In the genomic region with DNA sequence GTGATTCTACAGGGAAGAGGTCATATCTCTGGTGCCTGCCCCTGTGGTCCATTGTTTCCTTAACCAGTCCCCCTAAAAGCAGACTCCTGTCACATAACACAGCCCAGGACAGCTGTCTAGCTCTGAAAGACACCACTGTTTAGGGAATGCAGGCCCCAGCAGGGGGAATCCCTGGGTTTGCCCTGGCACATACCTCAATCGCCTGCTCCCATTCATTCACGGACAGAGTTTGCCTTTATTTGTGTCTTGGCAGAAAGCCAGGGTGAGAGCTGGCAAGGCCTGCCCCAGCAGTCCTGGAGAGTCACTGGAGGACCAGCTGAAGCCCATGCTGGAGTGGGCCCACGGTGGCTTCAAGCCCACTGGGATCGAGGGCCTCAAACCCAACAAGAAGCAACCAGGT, we compare ENCODE assay signal across 7 mouse cellular contexts. TPM values are rescaled to one million over a fixed set of nuclear protein-coding genes. Genes with fewer than 3 reads are reported as not detected.
DNase-seq lines count a peak whose midpoint lies in the region; ATAC-seq and TF ChIP-seq lines count a peak whose summit lies in the region.

No protein-coding gene starts in this region.

- DNase-seq in adrenal gland, postnatal 10 days, result peak; percentile 66
- DNase-seq in cerebellum, postnatal 14 days, result peak; percentile 65 to 71
- DNase-seq in gastrocnemius, postnatal 25 days, result peak; percentile 18
- peak; percentile 87 for DNase-seq in midbrain, postnatal 0 days (ENCODE audit: low spot score)
- DNase-seq in urinary bladder, postnatal 14 days (ENCODE audit: low spot score), result peak; percentile 29

- H3K9ac ChIP-seq in kidney, embryonic 15.5 days, result no peak overlapping the region
- no peak overlapping the region for H3K9ac ChIP-seq in limb, embryonic 15.5 days
- no peak overlapping the region for H3K9ac ChIP-seq in midbrain, postnatal 0 days (replicated peaks; ENCODE audit: low read length, poor library complexity, severe bottlenecking)

- WGBS in kidney, embryonic 15.5 days, result 57% methylated on average over 4 of the region's 4 CpGs
- WGBS in limb, embryonic 15.5 days, result 27% methylated on average over 4 of the region's 4 CpGs
- WGBS in midbrain, postnatal 0 days, result 26% methylated on average over 4 of the region's 4 CpGs

- no peaks in the 10 kb centered on the region for H3K9me3 ChIP-seq in kidney, embryonic 15.5 days (replicated peaks)
- H3K9me3 ChIP-seq in limb, embryonic 15.5 days, result no peaks in the 10 kb centered on the region
- no peaks in the 10 kb centered on the region for H3K9me3 ChIP-seq in midbrain, postnatal 0 days (ENCODE audit: low read length)

- 0 out of 2 replicates have a peak overlapping the region, but pooled peaks have one; percentile 10 for H3K27ac ChIP-seq in kidney, embryonic 15.5 days
- peak overlapping the region; percentile 63 for H3K27ac ChIP-seq in limb, embryonic 15.5 days
- peak overlapping the region; percentile 32; the same call in 1 of the 2 replicates for H3K27ac ChIP-seq in midbrain, postnatal 0 days (ENCODE audit: low read depth, low read length)

- no peaks in the 10 kb centered on the region for H3K36me3 ChIP-seq in kidney, embryonic 15.5 days
- H3K36me3 ChIP-seq in limb, embryonic 15.5 days, result no peaks in the 10 kb centered on the region
- no peaks in the 10 kb centered on the region for H3K36me3 ChIP-seq in midbrain, postnatal 0 days (ENCODE audit: insufficient read depth, low read length)

- no peak overlapping the region for H3K4me3 ChIP-seq in kidney, embryonic 15.5 days (replicated peaks)
- H3K4me3 ChIP-seq in limb, embryonic 15.5 days, result no peak overlapping the region
- H3K4me3 ChIP-seq in midbrain, postnatal 0 days (ENCODE audit: low read depth, low read length), result no peak overlapping the region

- H3K4me2 ChIP-seq in kidney, embryonic 15.5 days, result no peak overlapping the region
- no peak overlapping the region for H3K4me2 ChIP-seq in limb, embryonic 15.5 days
- H3K4me2 ChIP-seq in midbrain, postnatal 0 days (ENCODE audit: low read depth, low read length, poor library complexity, severe bottlenecking), result no peak overlapping the region

- TF ChIP-seq CTCF in midbrain, postnatal 0 days (IDR thresholded peaks at IDR 0.05), result no peak

- no peaks in the 10 kb centered on the region for H3K27me3 ChIP-seq in kidney, embryonic 15.5 days
- H3K27me3 ChIP-seq in limb, embryonic 15.5 days, result no peaks in the 10 kb centered on the region
- H3K27me3 ChIP-seq in midbrain, postnatal 0 days (ENCODE audit: insufficient read depth, low read length), result no peaks in the 10 kb centered on the region

- no peak for ATAC-seq in kidney, embryonic 15.5 days (replicated peaks; ENCODE audit: low FRiP score)
- peak; percentile 77; the same call in 1 of the 2 replicates for ATAC-seq in limb, embryonic 15.5 days (ENCODE audit: insufficient number of reproducible peaks, low FRiP score, low TSS enrichment, low read depth)
- peak; percentile 83 for ATAC-seq in midbrain, postnatal 0 days (ENCODE audit: low FRiP score)

- H3K4me1 ChIP-seq in kidney, embryonic 15.5 days, result peaks cover 7% of the 10 kb centered on the region
- H3K4me1 ChIP-seq in limb, embryonic 15.5 days, result no peaks in the 10 kb centered on the region
- no peaks in the 10 kb centered on the region for H3K4me1 ChIP-seq in midbrain, postnatal 0 days (ENCODE audit: insufficient read depth, low read length)

RNA-seq across cellular contexts. Expression of a gene that starts 16.8 kb away (rescaled TPM):
- total RNA-seq in adrenal gland, postnatal 10 days (2021), result not detected
- not detected for total RNA-seq in gastrocnemius, postnatal 25 days (2021)
- not detected in 2 replicates for polyA plus RNA-seq in kidney, embryonic 15.5 days (2015; fragmentation: Nextera tagmentation; extraction: Ambion mirVana)
- 0.06 and 0.07 TPM in 2 replicates for polyA plus RNA-seq in limb, embryonic 15.5 days (2015; fragmentation: Nextera tagmentation; extraction: Ambion mirVana)
- total RNA-seq in midbrain, postnatal 0 days (2014; rRNA removed), result not detected in 2 replicates
- not detected in 2 replicates for polyA plus RNA-seq in midbrain, postnatal 0 days (2015; fragmentation: Nextera tagmentation; extraction: Ambion mirVana)

RNA-seq across cellular contexts. Expression of a gene that starts 27.8 kb away (rescaled TPM):
- 100 to 1,000 TPM; 107 to 115 TPM for total RNA-seq in adrenal gland, postnatal 10 days (2021)
- total RNA-seq in gastrocnemius, postnatal 25 days (2021), result 10 to 100 TPM; 36.9 to 39.6 TPM
- polyA plus RNA-seq in kidney, embryonic 15.5 days (2015; fragmentation: Nextera tagmentation; extraction: Ambion mirVana), result 234 and 269 TPM in 2 replicates
- 218 TPM in 2 replicates for polyA plus RNA-seq in limb, embryonic 15.5 days (2015; fragmentation: Nextera tagmentation; extraction: Ambion mirVana)
- 91.8 and 112 TPM in 2 replicates for total RNA-seq in midbrain, postnatal 0 days (2014; rRNA removed)
- polyA plus RNA-seq in midbrain, postnatal 0 days (2015; fragmentation: Nextera tagmentation; extraction: Ambion mirVana), result 346 and 372 TPM in 2 replicates

Comparison
In these comparisons a context has a peak if more than half of its experiments do, and no peak if none do; other contexts are left out.
1. DNase-seq: peak in every context shown above with its lines; median percentile 87 in midbrain, postnatal 0 days; 68 in cerebellum, postnatal 14 days; 66 in adrenal gland, postnatal 10 days; 29 in urinary bladder, postnatal 14 days; 18 in gastrocnemius, postnatal 25 days.
2. H3K27ac ChIP-seq: peak in every context shown above with its lines; median percentile 63 in limb, embryonic 15.5 days; 32 in midbrain, postnatal 0 days; 10 in kidney, embryonic 15.5 days.